In the genomic region with DNA sequence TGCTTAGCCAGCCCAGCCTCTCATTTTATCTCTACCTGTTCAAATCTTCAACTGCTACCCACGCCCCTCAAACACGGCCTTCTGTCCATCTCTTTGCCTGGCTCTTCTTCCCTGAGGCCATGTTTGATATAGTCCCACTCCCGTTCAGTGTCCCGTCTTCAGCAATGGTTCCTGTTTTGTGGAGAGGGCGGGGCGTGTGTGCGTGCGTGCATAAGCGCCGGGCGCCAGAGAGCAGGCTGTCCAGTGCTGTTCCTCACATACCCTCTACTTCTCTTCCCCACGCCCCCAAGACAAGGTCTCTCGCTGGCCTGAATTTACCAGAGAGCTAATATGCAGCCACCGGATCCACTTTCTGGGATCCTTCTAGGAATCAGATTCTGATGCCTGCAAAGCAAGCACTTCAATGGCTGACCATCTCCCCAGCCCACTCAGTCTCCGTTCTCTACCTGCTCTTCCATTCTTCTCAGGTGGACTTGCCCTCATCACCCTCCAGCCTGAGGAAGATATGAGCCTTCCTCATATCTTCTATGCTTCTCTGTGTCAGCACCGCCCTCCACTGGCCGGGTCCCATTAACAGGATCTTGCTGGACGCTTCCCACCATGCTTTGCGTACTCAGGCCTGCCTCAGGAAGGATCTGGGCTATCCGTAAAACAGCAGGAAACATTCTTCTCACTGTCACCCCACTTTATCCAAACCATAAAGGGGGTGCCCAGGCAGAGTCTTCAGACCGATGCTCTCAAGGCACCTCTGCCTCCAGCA, we compare ENCODE assay signal across 18 mouse cellular contexts. TPM values are rescaled to one million over a fixed set of nuclear protein-coding genes. Genes with fewer than 3 reads are reported as not detected.
A peak's percentile ranks its signal among the peaks of the same experiment; 100 is the strongest.
DNase-seq lines count a peak whose midpoint lies in the region; ATAC-seq and TF ChIP-seq lines count a peak whose summit lies in the region.
"Had no signal": no experiment of that assay in that cellular context is flagged by ENCODE, and none has a peak within 500 bp of the region (broad histone marks: within the 10 kb centered on the region; RNA-seq: fewer than 3 reads in every experiment).

No protein-coding gene starts in this region.

- H3K4me3 ChIP-seq in heart, adult 2 months, result no peak overlapping the region
- H3K4me3 ChIP-seq in heart, embryonic 11.5 days (ENCODE audit: low read depth, low read length), result no peak overlapping the region
- no peak overlapping the region for H3K4me3 ChIP-seq in liver, adult 2 months (ENCODE audit: insufficient read depth, low read depth, low read length)
- no peak overlapping the region for H3K4me3 ChIP-seq in liver, embryonic 12.5 days
- no peak overlapping the region for H3K4me3 ChIP-seq in cortical plate, adult 2 months (ENCODE audit: insufficient read depth, low read length)
- H3K4me3 ChIP-seq: embryonic facial prominence, embryonic 12.5 days; hindbrain, embryonic 10.5 days; limb, embryonic 12.5 days; lung, embryonic 15.5 days had no signal

- H3K27ac ChIP-seq in heart, adult 2 months, result no peak overlapping the region
- H3K27ac ChIP-seq in heart, embryonic 11.5 days (ENCODE audit: low read depth, low read length), result no peak overlapping the region
- H3K27ac ChIP-seq in liver, adult 2 months (replicated peaks; ENCODE audit: insufficient read depth, low read depth, low read length), result no peak overlapping the region
- no peak overlapping the region for H3K27ac ChIP-seq in liver, embryonic 12.5 days
- H3K27ac ChIP-seq in cortical plate, adult 2 months (ENCODE audit: insufficient read depth, low read length), result no peak overlapping the region
- H3K27ac ChIP-seq: embryonic facial prominence, embryonic 12.5 days; hindbrain, embryonic 10.5 days; limb, embryonic 12.5 days; lung, embryonic 15.5 days had no signal

- H3K4me2 ChIP-seq in heart, embryonic 11.5 days, result no peak overlapping the region
- no peak overlapping the region for H3K4me2 ChIP-seq in liver, embryonic 12.5 days
- H3K4me2 ChIP-seq: embryonic facial prominence, embryonic 12.5 days; limb, embryonic 12.5 days; lung, embryonic 15.5 days had no signal

- no peak for TF ChIP-seq POLR2A in heart, adult 2 months (IDR thresholded peaks at IDR 0.05; ENCODE audit: insufficient read depth, low read depth, low read length)
- no peak for TF ChIP-seq POLR2A in liver, adult 2 months (IDR thresholded peaks at IDR 0.05; ENCODE audit: extremely low read depth, insufficient read depth, low read length)
- no peak for TF ChIP-seq POLR2A in cortical plate, adult 2 months (IDR thresholded peaks at IDR 0.05; ENCODE audit: extremely low read depth, insufficient read depth, low read length)

- DNase-seq in heart, adult 2 months, result no peak
- DNase-seq in liver, adult 2 months (ENCODE audit: extremely low read depth, low read depth, low spot score), result no peak
- peak; percentile 77 for DNase-seq in ES-CJ7 (ENCODE audit: low read depth, low spot score)
- no peak for DNase-seq in spleen, postnatal 10 days (ENCODE audit: low spot score in 2 of 2)
- DNase-seq in cerebellum, postnatal 25 days, result no peak
- DNase-seq: adrenal gland, adult 2 months; cerebellum, adult 18-20 months; midbrain, embryonic 14.5 days had no signal

- H3K4me1 ChIP-seq in heart, adult 2 months (ENCODE audit: control insufficient read depth, insufficient read depth, low read length), result peaks cover 5% of the 10 kb centered on the region
- 0 out of 2 replicates have a peak, but pooled peaks cover 5% of the 10 kb centered on the region for H3K4me1 ChIP-seq in heart, embryonic 11.5 days (ENCODE audit: control insufficient read depth, insufficient read depth, low read length)
- no peaks in the 10 kb centered on the region for H3K4me1 ChIP-seq in liver, adult 2 months (ENCODE audit: control insufficient read depth, insufficient read depth, low read length)
- no peaks in the 10 kb centered on the region for H3K4me1 ChIP-seq in liver, embryonic 12.5 days
- no peaks in the 10 kb centered on the region for H3K4me1 ChIP-seq in cortical plate, adult 2 months (ENCODE audit: control insufficient read depth, insufficient read depth, low read length)
- H3K4me1 ChIP-seq: embryonic facial prominence, embryonic 12.5 days; hindbrain, embryonic 10.5 days; limb, embryonic 12.5 days; lung, embryonic 15.5 days had no signal

- TF ChIP-seq EP300 in heart, adult 2 months (IDR thresholded peaks at IDR 0.05; ENCODE audit: insufficient read depth, low read depth, low read length), result no peak

- H3K36me3 ChIP-seq in heart, adult 2 months (ENCODE audit: control insufficient read depth, insufficient read depth, low read length), result no peaks in the 10 kb centered on the region
- H3K36me3 ChIP-seq in heart, embryonic 11.5 days (ENCODE audit: control insufficient read depth, insufficient read depth, low read length), result no peaks in the 10 kb centered on the region
- no peaks in the 10 kb centered on the region for H3K36me3 ChIP-seq in liver, adult 2 months (ENCODE audit: control insufficient read depth, insufficient read depth, low read length)
- no peaks in the 10 kb centered on the region for H3K36me3 ChIP-seq in liver, embryonic 12.5 days
- H3K36me3 ChIP-seq: embryonic facial prominence, embryonic 12.5 days; hindbrain, embryonic 10.5 days; limb, embryonic 12.5 days; lung, embryonic 15.5 days had no signal

- H3K27me3 ChIP-seq in heart, adult 2 months (ENCODE audit: control insufficient read depth, insufficient read depth, low read length), result no peaks in the 10 kb centered on the region
- 0 out of 2 replicates have a peak, but pooled peaks cover 2% of the 10 kb centered on the region for H3K27me3 ChIP-seq in heart, embryonic 11.5 days (ENCODE audit: control insufficient read depth, insufficient read depth, low read length)
- H3K27me3 ChIP-seq in liver, adult 2 months (ENCODE audit: control insufficient read depth, insufficient read depth, low read length), result no peaks in the 10 kb centered on the region
- H3K27me3 ChIP-seq in liver, embryonic 12.5 days (replicated peaks), result no peaks in the 10 kb centered on the region
- H3K27me3 ChIP-seq: embryonic facial prominence, embryonic 12.5 days; limb, embryonic 12.5 days; lung, embryonic 15.5 days had no signal

- intact Hi-C loops in heart, adult 2 months (cut with DNase I), result no loop called here

- no peaks in the 10 kb centered on the region for H3K9me3 ChIP-seq in heart, embryonic 11.5 days (replicated peaks; ENCODE audit: control insufficient read depth, low read length)
- H3K9me3 ChIP-seq in liver, embryonic 12.5 days (replicated peaks), result no peaks in the 10 kb centered on the region
- H3K9me3 ChIP-seq: embryonic facial prominence, embryonic 12.5 days; hindbrain, embryonic 10.5 days; limb, embryonic 12.5 days; lung, embryonic 15.5 days had no signal

- peak; percentile 44 for TF ChIP-seq CTCF in heart, adult 2 months (IDR thresholded peaks at IDR 0.05)
- peak; percentile 10; the same call in 1 of the 2 replicates for TF ChIP-seq CTCF in liver, adult 2 months (IDR thresholded peaks at IDR 0.05; ENCODE audit: low read depth, low read length)
- 0 out of 2 replicates have a peak, but pooled peaks have one; percentile 24 for TF ChIP-seq CTCF in cortical plate, adult 2 months (IDR thresholded peaks at IDR 0.05; ENCODE audit: extremely low read depth, insufficient read depth, low read length)

- no peaks in the 10 kb centered on the region for H3K79me2 ChIP-seq in heart, adult 2 months (replicated peaks; ENCODE audit: control insufficient read depth, insufficient read depth, low read length)
- H3K79me2 ChIP-seq in liver, adult 2 months (ENCODE audit: control insufficient read depth, insufficient read depth, low read length), result no peaks in the 10 kb centered on the region

- 85% methylated on average over 21 of the region's 21 CpGs for WGBS in heart, adult 2 months
- WGBS in heart, embryonic 11.5 days (ENCODE audit: insufficient replicate concordance), result 78% methylated on average over 21 of the region's 21 CpGs
- 87% methylated on average over 21 of the region's 21 CpGs for WGBS in liver, adult 2 months
- 68% methylated on average over 21 of the region's 21 CpGs for WGBS in liver, embryonic 12.5 days (ENCODE audit: insufficient replicate concordance)

- no peak for ATAC-seq in heart, embryonic 11.5 days (replicated peaks; ENCODE audit: insufficient number of reproducible peaks, low FRiP score, low TSS enrichment)
- no peak for ATAC-seq in liver, embryonic 12.5 days
- ATAC-seq: forebrain, embryonic 16.5 days; inflammation-experienced regulatory T-cells, adult 6 months had no signal

- H3K9ac ChIP-seq in heart, adult 2 months (ENCODE audit: low read depth, low read length), result no peak overlapping the region
- H3K9ac ChIP-seq in heart, embryonic 11.5 days (ENCODE audit: low read depth, low read length), result no peak overlapping the region
- no peak overlapping the region for H3K9ac ChIP-seq in liver, adult 2 months (ENCODE audit: low read depth, low read length)
- H3K9ac ChIP-seq in liver, embryonic 12.5 days, result no peak overlapping the region
- H3K9ac ChIP-seq: embryonic facial prominence, embryonic 12.5 days; limb, embryonic 12.5 days; lung, embryonic 15.5 days had no signal

RNA-seq across cellular contexts. Expression of gene Inhbb, which starts 21.7 kb away (rescaled TPM):
- 1 to 10 TPM in 1 of 2 experiments, under 1 TPM in 1; 0.99 to 1.1 TPM for total RNA-seq in heart, adult 2 months (2021)
- 1.3 and 2.2 TPM in 2 replicates for polyA plus RNA-seq in heart, adult 2 months (2012; rRNA removed)
- polyA plus RNA-seq in heart, embryonic 11.5 days (2014; fragmentation: Nextera tagmentation; extraction: Ambion mirVana), result 0.06 and 0.13 TPM in 2 replicates
- total RNA-seq in liver, adult 2 months (2014; rRNA removed), result 0.37 and 1.0 TPM in 2 replicates
- polyA plus RNA-seq in liver, adult 2 months (2012; rRNA removed), result 0.36 and 0.42 TPM in 2 replicates
- polyA plus RNA-seq in liver, embryonic 12.5 days (2016; fragmentation: Nextera tagmentation; extraction: Ambion mirVana), result 0.17 and 0.24 TPM in 2 replicates
- polyA plus RNA-seq in cortical plate, adult 2 months (2012; rRNA removed), result 3.5 TPM in 2 replicates
- total RNA-seq: megakaryocyte, adult 5-6 weeks had no signal
- polyA plus RNA-seq: inflammation-experienced regulatory T-cells, adult 6 months had no signal
